Mouse (Mus musculus): ENCODE data around the gene Ttll7.

The Ttll7 gene

DNA sequence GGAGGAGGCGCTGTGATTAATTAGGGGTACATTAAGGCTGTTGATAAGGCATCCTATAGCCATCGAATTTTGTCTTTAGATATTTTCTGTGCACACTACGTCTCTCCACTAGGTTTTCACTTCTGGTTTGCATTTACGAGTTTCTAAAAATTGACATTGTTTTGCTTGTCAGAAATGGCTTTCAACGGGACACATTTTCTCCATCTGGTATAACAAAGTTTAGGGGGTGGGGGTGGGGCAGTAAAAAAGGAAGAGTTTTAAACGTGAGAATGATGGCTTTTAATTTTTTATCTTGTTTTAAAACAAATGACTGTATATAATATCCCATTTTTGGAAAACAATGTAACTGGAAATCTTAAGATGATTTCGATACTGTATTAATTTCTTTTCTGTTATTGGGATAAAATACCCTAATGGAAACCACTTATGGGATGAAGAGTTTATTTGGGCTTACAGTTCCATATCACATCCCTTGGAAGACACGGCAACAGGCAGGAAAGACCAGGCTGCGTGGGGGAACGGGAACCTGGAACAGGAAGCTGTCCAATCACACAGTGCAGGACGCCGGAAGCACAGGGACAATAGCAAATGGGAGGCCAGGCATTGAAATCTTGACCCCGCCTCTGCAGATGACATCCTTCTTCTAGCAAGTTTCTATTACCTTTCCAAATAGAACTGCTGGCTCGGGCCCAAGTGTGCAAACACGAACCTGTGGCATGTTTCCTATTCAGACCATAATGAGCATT, 142.7 kb downstream of the Ttll7 start:
- ATAC-seq (ENCODE audit: low TSS enrichment), result no peak

DNA sequence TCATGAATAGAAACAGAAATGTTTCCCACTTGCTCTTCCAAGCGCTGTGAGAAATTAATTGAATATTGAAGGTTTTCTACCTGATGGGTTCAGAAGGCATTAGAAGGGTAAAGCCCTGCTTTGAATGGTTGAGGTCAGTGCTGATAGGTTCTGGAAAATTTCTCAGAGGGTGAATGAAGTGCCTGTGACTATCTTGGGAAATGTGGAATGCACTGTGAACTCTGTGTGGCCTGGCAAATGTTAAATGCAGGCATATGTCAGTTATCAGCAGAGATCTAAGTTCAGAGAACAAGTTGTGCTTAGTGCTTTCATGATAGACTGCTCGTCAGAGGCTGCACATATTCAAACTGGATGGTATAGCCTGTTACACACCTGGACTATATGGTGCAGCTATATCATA, 147.0 kb downstream of the Ttll7 start:
- ATAC-seq (ENCODE audit: low TSS enrichment), result no peak

DNA sequence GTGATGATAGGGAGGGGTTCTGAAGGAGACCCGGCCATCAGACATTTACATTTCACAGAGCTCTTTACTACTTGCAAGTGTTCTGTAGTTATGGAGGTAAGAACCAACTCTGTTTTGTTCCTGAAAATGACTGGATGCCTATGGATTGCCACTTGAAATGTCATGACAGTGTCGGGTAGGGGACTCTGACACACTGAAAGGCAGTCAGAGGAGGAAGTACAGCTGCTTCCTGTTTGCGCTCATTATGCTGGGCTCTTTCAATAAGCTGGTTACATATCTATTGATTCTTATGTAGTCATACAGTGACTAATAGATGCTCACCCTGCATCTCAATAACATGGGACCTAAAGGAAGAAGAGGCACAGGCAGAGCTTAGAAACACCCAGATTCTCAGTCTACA, 148.8 kb downstream of the Ttll7 start:
- ATAC-seq (ENCODE audit: low TSS enrichment), result peak; percentile 16; the same call in 1 of the 2 replicates

DNA sequence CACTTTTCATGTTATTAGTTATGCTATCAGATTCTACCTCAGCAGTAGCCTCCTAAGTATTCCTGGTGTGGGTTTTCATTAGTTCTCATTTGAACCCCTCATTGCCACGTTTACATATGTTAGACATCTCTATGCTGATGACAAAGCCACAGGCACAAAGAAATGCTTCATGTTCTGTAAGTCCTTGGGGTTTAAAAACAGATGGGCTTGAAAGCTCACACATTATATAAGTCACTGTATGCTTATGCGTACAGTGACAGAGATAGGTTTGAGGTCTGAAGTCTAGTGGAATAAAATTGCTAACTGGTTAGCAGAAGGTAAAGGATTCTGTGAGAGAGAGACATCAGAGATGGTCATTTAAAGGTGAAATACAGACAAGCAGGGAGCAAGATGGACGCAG, 149.4 kb downstream of the Ttll7 start:
- ATAC-seq (ENCODE audit: low TSS enrichment), result peak; percentile 92

DNA sequence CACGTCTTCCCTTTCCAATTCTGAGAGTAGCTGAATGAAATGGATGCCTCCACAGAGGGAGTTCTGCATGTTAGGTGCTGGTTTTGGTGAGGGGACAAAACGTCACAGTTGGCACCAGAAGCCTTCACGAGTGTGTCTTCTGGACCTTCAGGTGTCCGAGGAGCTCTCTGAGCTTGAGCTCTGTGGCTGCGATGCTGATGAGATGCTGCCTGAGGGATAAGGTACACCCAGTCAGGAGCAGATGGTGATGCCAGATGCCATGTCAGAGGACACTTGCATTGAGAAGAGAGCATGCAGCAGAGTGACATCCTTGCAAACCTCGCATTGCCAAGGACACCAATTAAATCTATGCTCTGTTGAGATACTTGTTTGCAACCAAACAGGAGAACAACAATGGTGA, 164.3 kb downstream of the Ttll7 start:
- no peak for ATAC-seq (ENCODE audit: low TSS enrichment)

DNA sequence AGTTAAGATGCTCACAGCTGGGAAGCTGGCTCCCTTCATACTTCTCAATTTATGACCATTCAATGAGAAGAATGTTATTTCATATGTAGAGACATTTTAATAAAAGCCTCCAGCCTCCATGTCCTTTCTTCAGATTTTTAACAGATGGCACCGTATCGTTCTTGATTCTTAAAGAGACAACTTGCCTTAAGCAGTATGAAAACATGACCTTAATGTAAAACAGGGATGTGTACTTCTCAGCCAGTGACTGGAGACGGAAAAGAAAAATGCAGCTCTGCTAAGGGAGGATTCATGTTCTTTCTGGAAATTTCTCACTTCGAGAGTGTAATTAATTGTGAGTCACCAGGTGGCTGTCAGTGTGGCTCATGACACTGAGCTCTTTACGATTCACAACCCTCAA, 167.3 kb downstream of the Ttll7 start:
- ATAC-seq (ENCODE audit: low TSS enrichment), result peak; percentile 72; the same call in 1 of the 2 replicates

DNA sequence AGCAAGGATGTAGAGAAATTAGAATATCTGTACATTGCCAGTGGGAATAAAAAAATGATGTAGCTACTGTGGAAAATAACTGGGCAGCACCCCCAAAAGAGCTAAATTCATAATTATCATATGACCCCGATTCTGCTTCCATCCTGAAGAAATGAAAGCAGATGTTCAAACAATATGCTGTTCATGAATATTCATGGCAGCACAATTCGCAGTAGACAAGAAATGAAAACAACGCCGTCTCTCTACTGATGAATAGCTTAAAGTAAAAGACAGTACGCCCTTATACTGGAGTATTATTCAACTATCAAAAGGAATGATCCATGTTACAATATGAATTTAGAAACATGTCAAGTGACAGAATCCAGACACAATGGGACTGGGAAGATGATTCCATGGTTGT, 174.1 kb downstream of the Ttll7 start:
- ATAC-seq (ENCODE audit: low TSS enrichment), result peak; percentile 57

DNA sequence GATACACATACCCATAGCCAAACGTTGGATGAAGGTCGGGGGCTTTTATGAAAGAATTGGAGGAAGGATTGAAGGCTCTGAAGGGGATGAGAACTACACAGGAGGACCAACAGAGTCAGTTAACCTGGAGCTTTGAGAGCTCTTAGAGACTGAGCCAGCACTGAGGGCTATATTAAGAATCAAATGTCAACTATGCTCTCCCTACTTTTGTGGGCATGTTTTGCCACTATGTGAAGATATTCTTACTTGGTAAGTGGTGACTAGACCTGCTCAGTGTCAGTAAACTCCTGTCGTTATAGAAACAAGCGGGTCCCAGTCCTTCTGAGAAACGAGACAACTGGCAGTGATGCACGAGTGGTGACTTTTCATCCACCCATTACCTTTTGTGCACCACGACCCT, 176.2 kb downstream of the Ttll7 start:
- ATAC-seq (ENCODE audit: low TSS enrichment), result no peak

DNA sequence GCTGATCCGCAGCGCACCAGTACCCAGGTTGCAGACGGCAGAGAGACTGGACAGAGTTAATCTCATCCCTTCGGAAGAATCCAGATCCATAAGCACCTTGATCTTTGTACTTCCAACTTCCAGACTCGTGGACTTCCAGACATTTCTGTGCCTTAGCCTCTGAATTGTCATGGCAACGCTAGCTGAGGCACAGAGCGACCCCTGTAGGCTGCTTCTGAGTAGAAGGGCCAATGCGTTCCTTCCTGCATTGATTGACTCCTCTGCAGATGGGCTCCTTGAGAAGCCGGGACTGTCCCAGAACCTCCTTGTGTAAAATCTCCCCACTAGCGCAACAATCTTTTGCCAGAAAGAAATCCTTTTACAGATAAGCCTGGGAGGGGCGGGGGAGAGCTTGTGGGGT, 177.6 kb downstream of the Ttll7 start:
- no peak for ATAC-seq (ENCODE audit: low TSS enrichment)

DNA sequence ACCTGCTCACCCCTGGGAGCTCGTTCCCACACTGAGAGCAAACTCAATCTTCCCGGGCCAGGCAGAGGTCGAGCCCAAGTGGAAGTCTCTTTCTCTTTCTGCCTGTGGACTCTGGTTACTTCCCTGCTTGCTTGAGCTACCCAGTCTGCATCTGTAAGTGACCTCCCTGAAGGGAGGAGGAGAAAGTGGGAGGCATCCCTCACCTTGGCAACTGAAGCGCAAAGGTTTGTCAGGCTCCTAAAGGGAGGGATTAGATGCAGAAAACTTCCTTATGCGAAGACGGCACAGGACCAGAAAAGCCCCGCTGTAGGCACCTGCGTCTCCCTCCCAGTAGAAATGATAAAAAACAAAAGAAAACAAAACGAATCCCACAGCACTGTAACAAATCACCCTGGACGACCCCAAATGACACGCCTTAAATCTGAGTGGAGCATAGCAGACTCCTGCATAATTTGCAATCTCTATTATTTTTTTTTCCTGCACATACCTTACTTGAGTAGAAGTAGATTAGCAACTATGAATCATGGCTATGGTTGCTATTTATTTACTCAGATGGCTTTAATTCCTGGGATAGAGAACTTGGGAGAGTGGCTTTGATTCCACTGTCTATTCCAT, 178.2 kb downstream of the Ttll7 start:
- ATAC-seq (ENCODE audit: low TSS enrichment), result no peak

Measured in frontal cortex, adult (tissue).